Mouse (Mus musculus) thymus, postnatal 36 days (tissue): ENCODE results near the gene Clcn5.

Experiments
- DNase-seq, 2 experiments: peaks; one replicate each; pipeline ENCODE4 v3.0.0; 2022; ENCODE audit warnings: mixed read lengths in 2 of 2

Gene Clcn5

GRCm38 (mm10) chrX:7190816-7191215 lies 128.3 kb downstream of the Clcn5 start:
- no peak for DNase-seq

GRCm38 (mm10) chrX:7188311-7188807 lies 130.8 kb downstream of the Clcn5 start:
- DNase-seq = no peak

- no peak for DNase-seq
Observed at GRCm38 (mm10) chrX:7187455-7188310, 131.5 kb downstream of the Clcn5 start.

GRCm38 (mm10) chrX:7170156-7170555 lies 149.0 kb downstream of the Clcn5 start:
- no peak for DNase-seq

- DNase-seq = no peak
Observed at GRCm38 (mm10) chrX:7168799-7169198, 150.4 kb downstream of the Clcn5 start.

- no peak for DNase-seq
Observed at GRCm38 (mm10) chrX:7157976-7158375, 161.2 kb downstream of the Clcn5 start.

GRCm38 (mm10) chrX:7156026-7156732 lies 163.0 kb downstream of the Clcn5 start:
- DNase-seq = no peak

GRCm38 (mm10) chrX:7150129-7150528 lies 169.0 kb downstream of the Clcn5 start:
- no peak for DNase-seq

GRCm38 (mm10) chrX:7146156-7146555 lies 173.0 kb downstream of the Clcn5 start:
- DNase-seq = no peak

- no peak for DNase-seq
Observed at GRCm38 (mm10) chrX:7121618-7122280, 197.4 kb downstream of the Clcn5 start.

GRCm38 (mm10) chrX:7114885-7115284 lies 204.3 kb downstream of the Clcn5 start:
- no peak for DNase-seq
